Mouse (Mus musculus) embryonic facial prominence, embryonic 11.5 days (tissue): ENCODE measurements around the gene Hrnr. TPM values are rescaled to one million over a fixed set of nuclear protein-coding genes. Genes with fewer than 3 reads are reported as not detected.

Experiments used
- ATAC-seq: fragments of 200-750 bp; cut with Nextera tagmentation; replicated peaks from 2 replicates; pipeline ENCODE4 v1.8.0; 2017; ENCODE audit warnings: low read depth; ENCODE audit not compliant: insufficient number of reproducible peaks, low FRiP score, low TSS enrichment
- DNase-seq: peaks from one replicate; pipeline ENCODE4 v3.0.0-alpha.2; 2015; ENCODE audit warnings: low spot score
- H3K27ac ChIP-seq: fragments of 300-500 bp; sonication (generic); replicated peaks from 2 replicates; pipeline ENCODE4 v1.5.1; 2014; ENCODE audit warnings: mild to moderate bottlenecking, low read depth, low read length, control low read depth
- H3K27me3 ChIP-seq: fragments of 300-500 bp; sonication (generic); 2 replicates; pipeline ENCODE4 v1.6.1; 2014; ENCODE audit warnings: mild to moderate bottlenecking, low read length, moderate library complexity, mixed read lengths; ENCODE audit not compliant: control insufficient read depth, insufficient read depth
- H3K36me3 ChIP-seq: fragments of 300-500 bp; sonication (generic); replicated peaks from 2 replicates; pipeline ENCODE4 v1.6.1; 2014; ENCODE audit warnings: low read depth, mild to moderate bottlenecking, low read length, moderate library complexity, mixed read lengths; ENCODE audit not compliant: control insufficient read depth, insufficient read depth
- H3K4me1 ChIP-seq: fragments of 300-500 bp; sonication (generic); 2 replicates; pipeline ENCODE4 v1.6.1; 2014; ENCODE audit warnings: low read length, mixed read lengths; ENCODE audit not compliant: control insufficient read depth, insufficient read depth
- H3K4me2 ChIP-seq: fragments of 300-500 bp; sonication (generic); 2 replicates; pipeline ENCODE4 v1.6.1; 2014; ENCODE audit warnings: low read depth, mild to moderate bottlenecking, control low read depth, low read length, moderate library complexity
- H3K4me3 ChIP-seq: fragments of 300-500 bp; sonication (generic); 2 replicates; pipeline ENCODE4 v1.5.1; 2014; ENCODE audit warnings: low read depth, low read length, control low read depth
- H3K9ac ChIP-seq: fragments of 300-500 bp; sonication (generic); replicated peaks from 2 replicates; pipeline ENCODE4 v1.6.1; 2014; ENCODE audit warnings: mild to moderate bottlenecking, control low read depth, low read length
- H3K9me3 ChIP-seq: fragments of 300-500 bp; sonication (generic); replicated peaks from 2 replicates; pipeline ENCODE4 v1.6.1; 2016; ENCODE audit warnings: mild to moderate bottlenecking, low read length, inconsistent platforms, mixed read lengths; ENCODE audit not compliant: control insufficient read depth
- WGBS: fragments of 180-500 bp; shearing (Covaris S2); extraction: QIAGEN DNeasy Blood & Tissue Kit; methylation state at CpG from one replicate; pipeline ENCODE4 v1.1.7; 2014; 5-methylcytosine and 5-hydroxymethylcytosine counted together
- polyA plus RNA-seq: library from polyadenylated mRNA; unstranded; fragments of >200 nt; fragmentation: Nextera tagmentation; extraction: Ambion mirVana; gene quantifications from 2 replicates; pipeline ENCODE4 v1.2.1, GENCODE M21; 2014

Hrnr gene
- polyA plus RNA-seq, 1 experiment from 2014 or later, result not detected

GRCm38 (mm10) chr3:93337749-93338148 is 18.2 kb downstream of the Hrnr start:
- no peaks in the 10 kb centered on the region for H3K27me3 ChIP-seq
- H3K4me2 ChIP-seq, result no peak overlapping the region
- no peak overlapping the region for H3K27ac ChIP-seq
- no peak for ATAC-seq
- H3K4me3 ChIP-seq, result no peak overlapping the region
- no peaks in the 10 kb centered on the region for H3K9me3 ChIP-seq
- no peaks in the 10 kb centered on the region for H3K4me1 ChIP-seq
- no peak for DNase-seq
- no peaks in the 10 kb centered on the region for H3K36me3 ChIP-seq
- H3K9ac ChIP-seq, result no peak overlapping the region

GRCm38 (mm10) chr3:93340021-93340420 is 20.5 kb downstream of the Hrnr start:
- no peak for ATAC-seq
- no peak overlapping the region for H3K27ac ChIP-seq
- WGBS, result 88% methylated on average over 4 of the region's 4 CpGs
- no peak for DNase-seq
- H3K27me3 ChIP-seq, result no peaks in the 10 kb centered on the region
- H3K4me3 ChIP-seq, result no peak overlapping the region
- H3K9me3 ChIP-seq, result no peaks in the 10 kb centered on the region
- H3K9ac ChIP-seq, result no peak overlapping the region
- H3K4me1 ChIP-seq, result no peaks in the 10 kb centered on the region
- H3K36me3 ChIP-seq, result no peaks in the 10 kb centered on the region
- no peak overlapping the region for H3K4me2 ChIP-seq

- no peak for ATAC-seq
- Histone ChIP-seq H3K4me2 (no peak overlapping the region), H3K9me3 (no peaks in the 10 kb centered on the region), H3K9ac (no peak overlapping the region), H3K27ac (no peak overlapping the region), H3K36me3 (no peaks in the 10 kb centered on the region), H3K4me3 (no peak overlapping the region), H3K4me1 (no peaks in the 10 kb centered on the region), H3K27me3 (no peaks in the 10 kb centered on the region)
- no peak for DNase-seq
- WGBS, result 62% methylated on average over 2 of the region's 2 CpGs
Observed at GRCm38 (mm10) chr3:93346896-93347295, 27.3 kb downstream of the Hrnr start.

- ATAC-seq, result no peak
- no peaks in the 10 kb centered on the region for H3K4me1 ChIP-seq
- no peak overlapping the region for H3K4me2 ChIP-seq
- DNase-seq, result peak; percentile 50
- no peaks in the 10 kb centered on the region for H3K27me3 ChIP-seq
- WGBS, result 22% methylated on average over 7 of the region's 7 CpGs
- no peaks in the 10 kb centered on the region for H3K9me3 ChIP-seq
- H3K27ac ChIP-seq, result no peak overlapping the region
- H3K4me3 ChIP-seq, result no peak overlapping the region
- H3K36me3 ChIP-seq, result no peaks in the 10 kb centered on the region
- no peak overlapping the region for H3K9ac ChIP-seq
Observed at GRCm38 (mm10) chr3:93360045-93360444, 40.5 kb downstream of the Hrnr start.

GRCm38 (mm10) chr3:93361933-93362574 is 42.5 kb downstream of the Hrnr start:
- Histone ChIP-seq H3K36me3 (no peaks in the 10 kb centered on the region), H3K27me3 (no peaks in the 10 kb centered on the region), H3K4me2 (no peak overlapping the region), H3K4me1 (no peaks in the 10 kb centered on the region), H3K27ac (no peak overlapping the region), H3K4me3 (no peak overlapping the region), H3K9ac (no peak overlapping the region), H3K9me3 (no peaks in the 10 kb centered on the region)
- DNase-seq (peak; percentile 78), ATAC-seq (peak; percentile 53)
- WGBS, result 12% methylated on average over 10 of the region's 10 CpGs

GRCm38 (mm10) chr3:93366966-93367575 is 47.5 kb downstream of the Hrnr start:
- Histone ChIP-seq H3K27me3 (no peaks in the 10 kb centered on the region), H3K4me3 (no peak overlapping the region), H3K9ac (no peak overlapping the region), H3K27ac (no peak overlapping the region), H3K36me3 (no peaks in the 10 kb centered on the region), H3K4me2 (no peak overlapping the region), H3K4me1 (no peaks in the 10 kb centered on the region), H3K9me3 (no peaks in the 10 kb centered on the region)
- 53% methylated on average over 3 of the region's 3 CpGs for whole genome bisulfite sequencing
- DNase-seq, result peak; percentile 17
- no peak for ATAC-seq

GRCm38 (mm10) chr3:93368171-93368570 is 48.6 kb downstream of the Hrnr start:
- no peak for ATAC-seq
- Histone ChIP-seq H3K9me3 (no peaks in the 10 kb centered on the region), H3K4me1 (no peaks in the 10 kb centered on the region), H3K4me2 (no peak overlapping the region), H3K27ac (no peak overlapping the region), H3K4me3 (no peak overlapping the region), H3K36me3 (no peaks in the 10 kb centered on the region), H3K27me3 (no peaks in the 10 kb centered on the region), H3K9ac (no peak overlapping the region)
- DNase-seq, result no peak
- WGBS, result 70% methylated on average over 1 of the region's 1 CpGs

- WGBS, result 72% methylated on average over 6 of the region's 6 CpGs
- Histone ChIP-seq H3K27ac (no peak overlapping the region), H3K9me3 (no peaks in the 10 kb centered on the region), H3K4me3 (no peak overlapping the region), H3K36me3 (no peaks in the 10 kb centered on the region), H3K4me1 (no peaks in the 10 kb centered on the region), H3K27me3 (no peaks in the 10 kb centered on the region), H3K4me2 (no peak overlapping the region), H3K9ac (no peak overlapping the region)
- no peak for ATAC-seq
- no peak for DNase-seq
Observed at GRCm38 (mm10) chr3:93373416-93373815, 53.9 kb downstream of the Hrnr start.
